ENCODE assay signal across 8 mouse cellular contexts in genomic region chr2:70561077-70561795, GRCm38 (mm10). TPM values are rescaled to one million over a fixed set of nuclear protein-coding genes. Genes with fewer than 3 reads are reported as not detected.
DNase-seq lines count a peak whose midpoint lies in the region; ATAC-seq lines count a peak whose summit lies in the region.

No protein-coding gene starts in this region.

- H3K4me1 ChIP-seq in embryonic facial prominence, embryonic 10.5 days, result peaks cover 55% of the 10 kb centered on the region
- peaks cover 64% of the 10 kb centered on the region for H3K4me1 ChIP-seq in midbrain, embryonic 13.5 days (replicated peaks)

- peak overlapping the region; percentile 50 for H3K4me3 ChIP-seq in embryonic facial prominence, embryonic 10.5 days
- peak overlapping the region; percentile 54 for H3K4me3 ChIP-seq in midbrain, embryonic 13.5 days (replicated peaks)

- H3K27me3 ChIP-seq in embryonic facial prominence, embryonic 10.5 days (replicated peaks; ENCODE audit: low read depth, poor library complexity, severe bottlenecking), result peaks cover 85% of the 10 kb centered on the region
- H3K27me3 ChIP-seq in midbrain, embryonic 13.5 days, result peaks cover 78% of the 10 kb centered on the region

- WGBS in embryonic facial prominence, embryonic 10.5 days, result under 1% methylated on average over 29 of the region's 29 CpGs
- WGBS in midbrain, embryonic 13.5 days, result 1% methylated on average over 29 of the region's 29 CpGs

- peak; percentile 40 for ATAC-seq in midbrain, embryonic 13.5 days

- H3K27ac ChIP-seq in embryonic facial prominence, embryonic 10.5 days (replicated peaks), result no peak overlapping the region
- H3K27ac ChIP-seq in midbrain, embryonic 13.5 days, result peak overlapping the region; percentile 94

- DNase-seq in gastrocnemius, postnatal 10 days, result peak; percentile 36
- DNase-seq in gastrocnemius, postnatal 14 days, result no peak
- peak; percentile 13 for DNase-seq in MN1 (ENCODE audit: low spot score)
- peak; percentile 86 for DNase-seq in embryonic facial prominence, embryonic 10.5 days (ENCODE audit: low spot score)
- peak; percentile 68 for DNase-seq in heart, postnatal 4 days
- DNase-seq in left cerebral cortex, postnatal 14 days (ENCODE audit: low spot score in 2 of 2), result peak; percentile 59 to 75
- DNase-seq in testis, postnatal 14 days (ENCODE audit: low spot score), result peak; percentile 59

- H3K9ac ChIP-seq in midbrain, embryonic 13.5 days (replicated peaks), result peak overlapping the region; percentile 83

- no peaks in the 10 kb centered on the region for H3K9me3 ChIP-seq in embryonic facial prominence, embryonic 10.5 days
- no peaks in the 10 kb centered on the region for H3K9me3 ChIP-seq in midbrain, embryonic 13.5 days

- intact Hi-C loops in gastrocnemius, postnatal 14 days (cut with DNase I; ENCODE audit: low total_unique reads), result loop anchor here (5.0 kb wide), 1 partner anchor 434 kb away; no protein-coding TSS in a partner anchor
- intact Hi-C loops in left cerebral cortex, postnatal 14 days (cut with DNase I), result no loop called here

- no peaks in the 10 kb centered on the region for H3K36me3 ChIP-seq in embryonic facial prominence, embryonic 10.5 days (replicated peaks)
- H3K36me3 ChIP-seq in midbrain, embryonic 13.5 days, result no peaks in the 10 kb centered on the region

- H3K4me2 ChIP-seq in midbrain, embryonic 13.5 days (replicated peaks), result peak overlapping the region; percentile 65

RNA-seq across cellular contexts. Expression of gene Gad1, which starts 8.4 kb away (rescaled TPM):
- total RNA-seq in gastrocnemius, postnatal 10 days (2021), result under 1 TPM; 0.49 to 0.88 TPM
- total RNA-seq in gastrocnemius, postnatal 14 days (2021), result 1 to 10 TPM in 1 of 2 experiments, under 1 TPM in 1; 0.51 to 1.4 TPM
- polyA plus RNA-seq in embryonic facial prominence, embryonic 10.5 days (2016; fragmentation: Nextera tagmentation; extraction: Ambion mirVana), result 0.47 and 0.91 TPM in 2 replicates
- total RNA-seq in heart, postnatal 4 days (2021), result under 1 TPM; 0.07 to 0.19 TPM
- 100 to 1,000 TPM; 228 TPM for total RNA-seq in left cerebral cortex, postnatal 14 days (2021)
- 60.2 and 63.2 TPM in 2 replicates for polyA plus RNA-seq in midbrain, embryonic 13.5 days (2015; fragmentation: Nextera tagmentation; extraction: Ambion mirVana)

RNA-seq across cellular contexts. Expression of gene Erich2, which starts 52.6 kb away (rescaled TPM):
- not detected for total RNA-seq in gastrocnemius, postnatal 10 days (2021)
- total RNA-seq in gastrocnemius, postnatal 14 days (2021), result not detected
- 0.87 and 1.2 TPM in 2 replicates for polyA plus RNA-seq in embryonic facial prominence, embryonic 10.5 days (2016; fragmentation: Nextera tagmentation; extraction: Ambion mirVana)
- under 1 TPM; 0.27 to 0.38 TPM for total RNA-seq in heart, postnatal 4 days (2021)
- 1 to 10 TPM; 1.0 to 1.1 TPM for total RNA-seq in left cerebral cortex, postnatal 14 days (2021)
- polyA plus RNA-seq in midbrain, embryonic 13.5 days (2015; fragmentation: Nextera tagmentation; extraction: Ambion mirVana), result 1.3 and 3.2 TPM in 2 replicates

Comparison
In these comparisons a context has a peak if more than half of its experiments do, and no peak if none do; other contexts are left out.
1. RNA of gene Gad1, which starts 8.4 kb away (total RNA-seq): 228 TPM in left cerebral cortex, postnatal 14 days; 0.51 to 1.4 TPM in gastrocnemius, postnatal 14 days, 0.49 to 0.88 TPM in gastrocnemius, postnatal 10 days and 0.07 to 0.19 TPM in heart, postnatal 4 days; every median in the first group is over 10 times any median in the second.